Mouse (Mus musculus) heart, embryonic 11.5 days (tissue): Measurements from ENCODE around the gene Pxk. TPM values are rescaled to one million over a fixed set of nuclear protein-coding genes. Genes with fewer than 3 reads are reported as not detected.

Experiments used
- ATAC-seq: fragments of 200-750 bp; cut with Nextera tagmentation; replicated peaks from 2 replicates; pipeline ENCODE4 v1.8.0; 2017; ENCODE audit warnings: moderate library complexity; ENCODE audit not compliant: insufficient number of reproducible peaks, low FRiP score, low TSS enrichment
- H3K27ac ChIP-seq: fragments of 300-500 bp; sonication (generic); 2 replicates; pipeline ENCODE4 v1.5.1; 2014; ENCODE audit warnings: mild to moderate bottlenecking, low read depth, low read length
- H3K27me3 ChIP-seq: fragments of 300-500 bp; sonication (generic); 2 replicates; pipeline ENCODE4 v1.6.1; 2014; ENCODE audit warnings: mild to moderate bottlenecking, low read length, mixed read lengths; ENCODE audit not compliant: control insufficient read depth, insufficient read depth
- H3K36me3 ChIP-seq: fragments of 300-500 bp; sonication (generic); 2 replicates; pipeline ENCODE4 v1.6.1; 2014; ENCODE audit warnings: mild to moderate bottlenecking, low read length, moderate library complexity, mixed read lengths; ENCODE audit not compliant: control insufficient read depth, insufficient read depth
- H3K4me1 ChIP-seq: fragments of 300-500 bp; sonication (generic); 2 replicates; pipeline ENCODE4 v1.6.1; 2014; ENCODE audit warnings: low read length; ENCODE audit not compliant: control insufficient read depth, insufficient read depth
- H3K4me2 ChIP-seq: fragments of 300-500 bp; sonication (generic); 2 replicates; pipeline ENCODE4 v1.6.1; 2014; ENCODE audit warnings: mild to moderate bottlenecking, moderate library complexity
- H3K4me3 ChIP-seq: fragments of 300-500 bp; sonication (generic); 2 replicates; pipeline ENCODE4 v1.5.1; 2014; ENCODE audit warnings: low read depth, low read length
- H3K9ac ChIP-seq: fragments of 300-500 bp; sonication (generic); 2 replicates; pipeline ENCODE4 v1.6.1; 2014; ENCODE audit warnings: mild to moderate bottlenecking, low read depth, low read length, moderate library complexity
- H3K9me3 ChIP-seq: fragments of 300-500 bp; sonication (generic); replicated peaks from 2 replicates; pipeline ENCODE4 v1.6.1; 2016; ENCODE audit warnings: low read length; ENCODE audit not compliant: control insufficient read depth
- WGBS: fragments of 180-500 bp; shearing (Covaris S2); extraction: QIAGEN DNeasy Blood & Tissue Kit; methylation state at CpG from one replicate; pipeline ENCODE4 v1.1.7; 2014; ENCODE audit not compliant: insufficient replicate concordance; 5-methylcytosine and 5-hydroxymethylcytosine counted together
- polyA plus RNA-seq: library from polyadenylated mRNA; unstranded; fragments of >200 nt; fragmentation: Nextera tagmentation; extraction: Ambion mirVana; gene quantifications from 2 replicates; pipeline ENCODE4 v1.2.1, GENCODE M21; 2014

Pxk gene
- polyA plus RNA-seq, 1 experiment from 2014 or later, result 26.6 TPM

GRCm38 (mm10) chr14:8062537-8063301, 35.3 kb upstream of the Pxk start:
- ATAC-seq, result no peak

GRCm38 (mm10) chr14:8063835-8064785, 33.9 kb upstream of the Pxk start:
- no peak for ATAC-seq
- H3K27me3 ChIP-seq, result no peaks in the 10 kb centered on the region
- H3K4me3 ChIP-seq, result no peak overlapping the region
- H3K4me2 ChIP-seq, result no peak overlapping the region
- H3K4me1 ChIP-seq, result peaks cover 5% of the 10 kb centered on the region; the same call in 1 of the 2 replicates
- no peak overlapping the region for H3K9ac ChIP-seq
- no peak overlapping the region for H3K27ac ChIP-seq
- no peaks in the 10 kb centered on the region for H3K36me3 ChIP-seq
- 80% methylated on average over 8 of the region's 8 CpGs for WGBS
- no peaks in the 10 kb centered on the region for H3K9me3 ChIP-seq

More at GRCm38 (mm10) chr14:8062537-8063301, 35.3 kb upstream of the Pxk start:
- H3K27me3 ChIP-seq, result no peaks in the 10 kb centered on the region
- H3K27ac ChIP-seq, result no peak overlapping the region
- H3K36me3 ChIP-seq, result no peaks in the 10 kb centered on the region
- no peak overlapping the region for H3K4me3 ChIP-seq
- no peak overlapping the region for H3K9ac ChIP-seq
- H3K9me3 ChIP-seq, result no peaks in the 10 kb centered on the region
- H3K4me1 ChIP-seq, result peaks cover 5% of the 10 kb centered on the region; the same call in 1 of the 2 replicates
- H3K4me2 ChIP-seq, result no peak overlapping the region
- WGBS, result 66% methylated on average over 3 of the region's 3 CpGs

- H3K4me2 ChIP-seq, result peak within 1 kb of the TSS; percentile 90
- peaks cover 6% of the 10 kb centered on the region; the same call in 1 of the 2 replicates for H3K4me1 ChIP-seq
- peaks cover 4% of the 10 kb centered on the region for H3K36me3 ChIP-seq
- H3K9me3 ChIP-seq, result no peaks in the 10 kb centered on the region
- H3K27ac ChIP-seq, result peak within 1 kb of the TSS; percentile 95
- H3K4me3 ChIP-seq, result peak within 1 kb of the TSS; percentile 72
- no peaks in the 10 kb centered on the region for H3K27me3 ChIP-seq
- under 1% methylated on average over 47 of the region's 47 CpGs for WGBS
- ATAC-seq, result peak; percentile 92
- H3K9ac ChIP-seq, result peak within 1 kb of the TSS; percentile 82
Observed at GRCm38 (mm10) chr14:8080165-8080679, 17.8 kb upstream of the Pxk start, which contains the start of gene Rpp14. Gene Rpp14 (plus strand): TSS chr14:8080367.

- Histone ChIP-seq H3K27ac (peak overlapping the region; percentile 95), H3K4me3 (peak overlapping the region; percentile 72), H3K4me1 (peaks cover 6% of the 10 kb centered on the region; the same call in 1 of the 2 replicates), H3K9me3 (no peaks in the 10 kb centered on the region), H3K36me3 (peaks cover 4% of the 10 kb centered on the region), H3K9ac (peak overlapping the region; percentile 82), H3K27me3 (no peaks in the 10 kb centered on the region), H3K4me2 (peak overlapping the region; percentile 90)
- 4% methylated on average over 11 of the region's 11 CpGs for WGBS
- no peak for ATAC-seq
Observed at GRCm38 (mm10) chr14:8080718-8081117, 17.3 kb upstream of the Pxk start.

GRCm38 (mm10) chr14:8082949-8083348, 15.1 kb upstream of the Pxk start:
- Histone ChIP-seq H3K36me3 (peaks cover 9% of the 10 kb centered on the region), H3K27ac (no peak overlapping the region), H3K4me1 (peaks cover 6% of the 10 kb centered on the region; the same call in 1 of the 2 replicates), H3K4me2 (no peak overlapping the region), H3K27me3 (no peaks in the 10 kb centered on the region), H3K4me3 (no peak overlapping the region), H3K9ac (no peak overlapping the region), H3K9me3 (no peaks in the 10 kb centered on the region)
- WGBS, result 84% methylated on average over 1 of the region's 1 CpGs
- no peak for ATAC-seq

- H3K4me1 ChIP-seq, result no peaks in the 10 kb centered on the region
- no peaks in the 10 kb centered on the region for H3K27me3 ChIP-seq
- H3K9ac ChIP-seq, result no peak overlapping the region
- 97% methylated on average over 2 of the region's 2 CpGs for WGBS
- H3K36me3 ChIP-seq, result peaks cover 18% of the 10 kb centered on the region
- no peak for ATAC-seq
- H3K27ac ChIP-seq, result no peak overlapping the region
- H3K9me3 ChIP-seq, result no peaks in the 10 kb centered on the region
- no peak overlapping the region for H3K4me2 ChIP-seq
- no peak overlapping the region for H3K4me3 ChIP-seq
Observed at GRCm38 (mm10) chr14:8089016-8089415, 9.0 kb upstream of the Pxk start.

GRCm38 (mm10) chr14:8092573-8092972, 5.4 kb upstream of the Pxk start:
- no peaks in the 10 kb centered on the region for H3K27me3 ChIP-seq
- H3K4me2 ChIP-seq, result no peak overlapping the region
- H3K9ac ChIP-seq, result no peak overlapping the region
- peaks cover 9% of the 10 kb centered on the region for H3K36me3 ChIP-seq
- H3K4me3 ChIP-seq, result no peak overlapping the region
- no peaks in the 10 kb centered on the region for H3K9me3 ChIP-seq
- H3K27ac ChIP-seq, result no peak overlapping the region
- ATAC-seq, result no peak
- peaks cover under 1% of the 10 kb centered on the region for H3K4me1 ChIP-seq
- 86% methylated on average over 2 of the region's 2 CpGs for WGBS

- 52% methylated on average over 5 of the region's 5 CpGs for WGBS
Observed at GRCm38 (mm10) chr14:8093427-8093826, 4.6 kb upstream of the Pxk start.

More at GRCm38 (mm10) chr14:8093427-8093826, 4.6 kb upstream of the Pxk start:
- Histone ChIP-seq H3K9ac (no peak overlapping the region), H3K4me3 (no peak overlapping the region), H3K9me3 (no peaks in the 10 kb centered on the region), H3K4me2 (no peak overlapping the region), H3K36me3 (peaks cover 9% of the 10 kb centered on the region), H3K4me1 (peaks cover 3% of the 10 kb centered on the region), H3K27ac (no peak overlapping the region), H3K27me3 (no peaks in the 10 kb centered on the region)
- ATAC-seq, result no peak
